Mouse (Mus musculus) monocyte, adult 59 days (primary cell): ENCODE data around the gene U2af1. TPM values are rescaled to one million over a fixed set of nuclear protein-coding genes. Genes with fewer than 3 reads are reported as not detected.

Experiments
- total RNA-seq, 2 experiments: library from RNA; stranded (reverse); gene quantifications; one replicate each; pipeline ENCODE4 v1.2.4; 2023

U2af1 gene
- total RNA-seq: 100 to 1,000 TPM; 198 to 215 TPM

DNA sequence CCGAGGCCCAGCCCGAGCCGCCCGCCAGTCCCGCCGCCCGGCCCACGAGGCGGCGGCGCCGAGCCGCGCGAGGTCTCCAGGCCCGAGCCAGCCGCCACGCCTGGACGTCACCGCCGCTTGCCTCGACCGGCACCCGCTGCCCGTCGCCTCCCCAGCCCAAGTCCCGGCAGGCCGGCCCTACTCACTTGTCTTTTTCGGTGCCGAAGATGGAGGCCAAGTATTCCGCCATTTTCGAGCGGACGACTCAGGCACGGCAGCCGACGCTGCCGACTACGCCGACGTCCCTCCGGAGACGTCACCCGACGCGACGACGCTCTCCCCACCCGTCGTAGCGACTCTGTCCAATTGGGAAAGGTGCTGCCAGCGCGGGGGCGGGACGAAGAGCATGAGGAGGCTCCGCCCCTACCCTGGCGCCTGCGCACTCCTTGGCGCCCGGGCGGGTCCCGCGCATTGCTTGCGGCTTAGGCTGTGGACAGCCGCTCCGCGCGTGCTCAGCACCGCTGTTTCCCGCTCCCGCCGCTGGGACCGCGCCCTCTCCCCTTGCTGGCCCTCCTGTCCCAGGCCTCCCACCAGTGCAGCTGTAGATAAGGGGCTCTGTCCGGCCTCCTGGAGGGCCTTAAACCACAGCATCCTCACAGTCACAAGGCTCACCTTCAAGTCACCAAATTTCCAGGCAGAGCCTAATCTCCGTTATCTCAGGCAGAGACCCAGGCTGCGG, at the start of gene U2af1:
Gene U2af1 (minus strand): TSS at position 425 of the 718 bp plus-strand sequence.

DNA sequence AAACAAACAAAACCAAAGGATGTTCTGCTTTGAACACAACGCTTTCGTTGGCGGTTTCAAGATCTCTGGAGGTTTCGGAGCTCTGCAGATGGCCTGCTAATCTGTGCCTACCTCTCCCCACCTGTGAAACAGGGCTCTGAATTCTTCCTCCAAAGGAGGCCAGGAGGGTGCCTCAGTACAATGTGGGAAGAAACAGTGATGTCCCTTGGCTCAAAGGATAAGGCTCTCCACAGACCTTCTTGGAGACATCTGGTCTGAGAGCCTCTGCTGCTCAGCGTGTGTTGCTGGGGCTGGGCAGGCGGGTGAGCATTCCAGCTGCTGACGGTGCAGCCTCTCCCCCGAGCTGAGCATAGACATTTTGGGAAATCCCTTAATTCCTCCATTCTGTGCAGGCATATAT, 18.8 kb upstream of the U2af1 start, which contains the start of gene Cryaa:
Gene Cryaa (plus strand): TSS at position 301 of the 400 bp plus-strand sequence.

DNA sequence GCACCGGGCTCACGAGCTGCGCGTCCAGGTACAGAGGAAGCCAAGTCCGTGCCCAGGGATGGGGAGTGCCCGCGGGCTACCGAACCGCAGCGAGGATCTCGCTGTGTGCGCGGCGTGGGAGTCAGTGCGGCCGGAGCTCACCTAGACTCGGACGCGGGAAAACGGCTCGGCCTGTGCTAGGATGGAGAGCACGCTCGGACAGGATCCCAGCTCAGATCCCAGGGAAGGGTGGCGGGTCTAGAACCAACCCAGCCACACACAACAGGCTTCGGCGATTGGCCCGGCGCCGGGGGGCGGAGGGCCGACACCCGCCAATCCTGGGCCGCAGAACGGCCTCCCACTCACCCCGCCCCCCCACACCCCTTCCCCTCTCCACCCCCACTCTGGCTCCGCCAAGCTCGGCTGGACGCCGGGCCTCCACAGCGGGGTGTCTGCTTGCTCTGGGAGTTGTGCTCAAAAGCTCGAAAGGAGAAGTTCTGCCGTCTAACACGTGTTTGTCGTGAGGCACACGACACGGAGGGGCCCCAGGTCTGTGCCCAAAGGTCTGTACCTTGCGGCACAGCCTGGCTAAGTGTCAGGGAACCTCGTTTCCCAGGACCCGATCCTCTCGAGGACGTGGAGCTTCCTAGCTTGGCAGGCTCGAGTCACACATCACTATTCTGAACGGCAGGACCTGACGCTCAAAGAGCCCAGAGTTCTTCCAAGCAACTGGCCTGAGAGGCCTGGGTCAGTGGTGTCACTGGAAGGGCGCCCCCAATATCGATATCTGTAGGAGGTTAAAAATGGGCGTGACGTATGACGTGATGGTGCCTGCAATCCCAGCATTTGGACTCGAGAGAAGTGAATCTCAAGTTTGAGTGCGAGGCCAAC, 21.5 kb downstream of the U2af1 start, which contains the start of gene Cbs:
Gene Cbs (minus strand): TSS at position 297 of the 870 bp plus-strand sequence.

Other genes with a start within 250 kb of the U2af1 start
- gene Wdr4, start 138.9 kb downstream of the U2af1 start, total RNA-seq: 10 to 100 TPM; 12.8 to 21.9 TPM
- 10 to 100 TPM; 74.3 to 85.4 TPM for gene Ndufv3, start 138.8 kb downstream of the U2af1 start, total RNA-seq
- 10 to 100 TPM; 28.5 to 33.7 TPM for gene Pknox1, start 94.2 kb downstream of the U2af1 start, total RNA-seq
- not detected for gene Cbs, start 21.7 kb downstream of the U2af1 start, total RNA-seq
- not detected for gene Cryaa, start 18.9 kb upstream of the U2af1 start, total RNA-seq
- 100 to 1,000 TPM; 527 to 599 TPM for gene Sik1, start 196.9 kb upstream of the U2af1 start, total RNA-seq